18 mouse cellular contexts compared by ENCODE assay signal in genomic region chr19:46416276-46416675, GRCm38 (mm10). TPM values are rescaled to one million over a fixed set of nuclear protein-coding genes. Genes with fewer than 3 reads are reported as not detected.
DNase-seq lines count a peak whose midpoint lies in the region; ATAC-seq and TF ChIP-seq lines count a peak whose summit lies in the region.
"Had no signal": no experiment of that assay in that cellular context is flagged by ENCODE, and none has a peak within 500 bp of the region (broad histone marks: within the 10 kb centered on the region; RNA-seq: fewer than 3 reads in every experiment).

No protein-coding gene starts in this region.

- no peak overlapping the region for H3K4me3 ChIP-seq in hindbrain, embryonic 13.5 days
- no peak overlapping the region for H3K4me3 ChIP-seq in hindbrain, postnatal 0 days (ENCODE audit: low read length)
- H3K4me3 ChIP-seq in neural tube, embryonic 14.5 days (ENCODE audit: low read depth, low read length): no peak overlapping the region
- H3K4me3 ChIP-seq: erythroblast, embryonic 14.5 days had no signal

- peaks cover 18% of the 10 kb centered on the region for H3K4me1 ChIP-seq in hindbrain, embryonic 13.5 days (replicated peaks)
- H3K4me1 ChIP-seq in hindbrain, postnatal 0 days (ENCODE audit: insufficient read depth, low read length): peaks cover 9% of the 10 kb centered on the region; the same call in 1 of the 2 replicates
- peaks cover 2% of the 10 kb centered on the region; the same call in 1 of the 2 replicates for H3K4me1 ChIP-seq in neural tube, embryonic 14.5 days (ENCODE audit: control insufficient read depth, insufficient read depth, low read length)

- no peak for ATAC-seq in hindbrain, embryonic 13.5 days (ENCODE audit: low FRiP score)
- no peak for ATAC-seq in hindbrain, postnatal 0 days
- ATAC-seq in neural tube, embryonic 14.5 days (ENCODE audit: low read depth): no peak
- ATAC-seq: intestine, embryonic 16.5 days; midbrain, embryonic 16.5 days had no signal

- peak overlapping the region; percentile 24 for H3K27ac ChIP-seq in hindbrain, embryonic 13.5 days
- no peak overlapping the region for H3K27ac ChIP-seq in hindbrain, postnatal 0 days
- peak overlapping the region; percentile 16; the same call in 1 of the 2 replicates for H3K27ac ChIP-seq in neural tube, embryonic 14.5 days (ENCODE audit: low read depth, low read length)
- H3K27ac ChIP-seq: kidney, postnatal 0 days had no signal

- H3K27me3 ChIP-seq in hindbrain, embryonic 13.5 days: no peaks in the 10 kb centered on the region
- no peaks in the 10 kb centered on the region for H3K27me3 ChIP-seq in hindbrain, postnatal 0 days (ENCODE audit: insufficient read depth, low read length)
- H3K27me3 ChIP-seq in neural tube, embryonic 14.5 days (ENCODE audit: control insufficient read depth, insufficient read depth, low read length): no peaks in the 10 kb centered on the region

- no peaks in the 10 kb centered on the region for H3K9me3 ChIP-seq in hindbrain, embryonic 13.5 days
- no peaks in the 10 kb centered on the region for H3K9me3 ChIP-seq in hindbrain, postnatal 0 days (ENCODE audit: low read length)
- no peaks in the 10 kb centered on the region for H3K9me3 ChIP-seq in neural tube, embryonic 14.5 days (ENCODE audit: control insufficient read depth, low read length)

- no peak overlapping the region for H3K4me2 ChIP-seq in hindbrain, embryonic 13.5 days
- H3K4me2 ChIP-seq in hindbrain, postnatal 0 days (ENCODE audit: low read depth, low read length): no peak overlapping the region
- H3K4me2 ChIP-seq in neural tube, embryonic 14.5 days (ENCODE audit: low read depth, low read length): no peak overlapping the region

- no peak for TF ChIP-seq CTCF in hindbrain, postnatal 0 days (IDR thresholded peaks at IDR 0.05; ENCODE audit: low read depth)

- 60% methylated on average over 9 of the region's 9 CpGs for WGBS in hindbrain, embryonic 13.5 days
- whole genome bisulfite sequencing in hindbrain, postnatal 0 days: 69% methylated on average over 9 of the region's 9 CpGs
- WGBS in neural tube, embryonic 14.5 days: 49% methylated on average over 9 of the region's 9 CpGs

- DNase-seq in gastrocnemius, postnatal 14 days: peak; percentile 9
- no peak for DNase-seq in gastrocnemius, adult 18-20 months (ENCODE audit: low spot score)
- DNase-seq in hindbrain, postnatal 0 days (ENCODE audit: low spot score): no peak
- no peak for DNase-seq in neural tube, embryonic 10.5 days (ENCODE audit: extremely low spot score, low spot score)
- no peak for DNase-seq in urinary bladder, postnatal 14 days (ENCODE audit: low spot score)
- DNase-seq: adrenal gland, postnatal 10 days; B cell, adult 2 months; cerebellum, adult 18-20 months; cerebellum, postnatal 36 days; left cerebral cortex, postnatal 4 days; lung, adult 2 months; thymus, postnatal 36 days had no signal

- H3K36me3 ChIP-seq in hindbrain, embryonic 13.5 days: no peaks in the 10 kb centered on the region
- H3K36me3 ChIP-seq in hindbrain, postnatal 0 days (ENCODE audit: insufficient read depth, low read length): no peaks in the 10 kb centered on the region
- H3K36me3 ChIP-seq in neural tube, embryonic 14.5 days (ENCODE audit: control insufficient read depth, insufficient read depth, low read length): no peaks in the 10 kb centered on the region

- intact Hi-C loops in gastrocnemius, postnatal 14 days (cut with DNase I; ENCODE audit: low total_unique reads): no loop called here

- no peak overlapping the region for H3K9ac ChIP-seq in hindbrain, embryonic 13.5 days
- H3K9ac ChIP-seq in hindbrain, postnatal 0 days (replicated peaks; ENCODE audit: low read length): no peak overlapping the region
- no peak overlapping the region for H3K9ac ChIP-seq in neural tube, embryonic 14.5 days (replicated peaks; ENCODE audit: low read depth, low read length)

RNA-seq across cellular contexts. Expression of gene Sufu, which starts 19.6 kb away (rescaled TPM):
- total RNA-seq in gastrocnemius, postnatal 14 days (2021): 1 to 10 TPM; 7.6 to 9.1 TPM
- total RNA-seq in gastrocnemius, adult 18-20 months (2021): 1 to 10 TPM; 5.0 to 5.4 TPM
- 25.0 and 26.3 TPM in 2 replicates for polyA plus RNA-seq in hindbrain, embryonic 13.5 days (2015; fragmentation: Nextera tagmentation; extraction: Ambion mirVana)
- 21.4 and 21.9 TPM in 2 replicates for total RNA-seq in hindbrain, postnatal 0 days (2014; rRNA removed)
- 17.2 and 19.1 TPM in 2 replicates for polyA plus RNA-seq in hindbrain, postnatal 0 days (2015; fragmentation: Nextera tagmentation; extraction: Ambion mirVana)
- 20.2 and 24.9 TPM in 2 replicates for polyA plus RNA-seq in neural tube, embryonic 14.5 days (2014; fragmentation: Nextera tagmentation; extraction: Ambion mirVana)

RNA-seq across cellular contexts. Expression of gene Actr1a, which starts 20.7 kb away (rescaled TPM):
- 10 to 100 TPM; 58.6 to 62.7 TPM for total RNA-seq in gastrocnemius, postnatal 14 days (2021)
- 10 to 100 TPM; 51.8 to 57.1 TPM for total RNA-seq in gastrocnemius, adult 18-20 months (2021)
- polyA plus RNA-seq in hindbrain, embryonic 13.5 days (2015; fragmentation: Nextera tagmentation; extraction: Ambion mirVana): 310 and 317 TPM in 2 replicates
- total RNA-seq in hindbrain, postnatal 0 days (2014; rRNA removed): 321 and 337 TPM in 2 replicates
- polyA plus RNA-seq in hindbrain, postnatal 0 days (2015; fragmentation: Nextera tagmentation; extraction: Ambion mirVana): 278 and 295 TPM in 2 replicates
- 320 and 344 TPM in 2 replicates for polyA plus RNA-seq in neural tube, embryonic 14.5 days (2014; fragmentation: Nextera tagmentation; extraction: Ambion mirVana)
